Mouse (Mus musculus) spleen, embryonic (tissue): ENCODE results near the gene Abcb8.
"Not testable (repeated sequence)": the region's sequence is repeated elsewhere in the genome, so short reads cannot be mapped to it uniquely, and the experiment has no call there.

ENCODE experiments used
- CTCF ChIA-PET: fragments of 350-600 bp; sonication (Branson Sonifier 250); formaldehyde crosslinking; loops from one replicate; lab custom pipeline; 2022; lab: Charles Lee

Gene Abcb8

GRCm38 (mm10) chr5:24392724-24393123 is 739 bp upstream of the Abcb8 start:
- CTCF ChIA-PET: interaction anchor here (0.6 to 1.6 kb wide), 2 partner anchors 8 to 9 kb away, joined by 3 to 5 read pairs; no protein-coding TSS in a partner anchor

- CTCF ChIA-PET: interaction anchor here (0.6 kb wide), 1 partner anchor 28 kb away, joined by 3 read pairs; no protein-coding TSS in a partner anchor
Observed at GRCm38 (mm10) chr5:24394165-24394894, 867 bp downstream of the Abcb8 start.

DNA sequence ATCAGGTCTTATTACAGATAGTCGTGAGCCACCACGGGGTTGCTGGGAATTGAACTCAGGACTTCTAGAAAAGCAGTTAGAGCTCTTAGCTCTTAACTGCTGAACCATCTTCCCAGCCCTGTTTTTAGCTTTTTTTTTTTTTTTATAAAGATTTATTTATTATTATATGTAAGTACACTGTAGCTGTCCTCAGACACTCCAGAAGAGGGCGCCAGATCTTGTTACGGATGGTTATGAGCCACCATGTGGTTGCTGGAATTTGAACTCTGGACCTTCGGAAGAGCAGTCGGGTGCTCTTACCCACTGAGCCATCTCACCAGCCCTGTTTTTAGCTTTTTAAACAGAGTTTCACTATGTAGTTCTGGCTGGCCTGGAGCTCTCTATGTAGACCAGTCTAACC is 2.8 kb downstream of the Abcb8 start:
- CTCF ChIA-PET: not testable (repeated sequence)

GRCm38 (mm10) chr5:24399686-24400085 is 6.2 kb downstream of the Abcb8 start:
- CTCF ChIA-PET: no interaction called here

GRCm38 (mm10) chr5:24400362-24400761 is 6.9 kb downstream of the Abcb8 start:
- CTCF ChIA-PET: interaction anchor here (0.5 kb wide), 1 partner anchor 107 kb away, joined by 5 read pairs; no protein-coding TSS in a partner anchor

- CTCF ChIA-PET: no interaction called here
Observed at GRCm38 (mm10) chr5:24400911-24401605, 7.6 kb downstream of the Abcb8 start.

DNA sequence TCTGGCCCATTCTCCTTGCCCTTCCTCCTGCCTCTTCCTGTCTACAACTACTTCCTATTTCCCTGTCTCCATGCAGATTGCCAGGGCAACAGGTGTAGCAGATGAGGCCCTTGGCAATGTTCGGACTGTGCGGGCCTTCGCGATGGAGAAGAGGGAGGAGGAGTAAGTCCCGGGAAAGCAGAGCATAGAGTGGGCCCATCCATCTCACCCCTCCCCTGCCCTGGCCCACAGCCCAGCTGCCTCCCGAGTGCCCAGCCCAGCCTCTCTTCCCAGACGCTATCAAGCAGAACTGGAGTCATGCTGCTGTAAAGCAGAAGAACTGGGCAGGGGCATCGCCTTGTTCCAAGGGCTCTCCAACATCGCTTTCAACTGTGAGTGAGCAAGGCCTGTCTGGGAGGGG is 8.5 kb downstream of the Abcb8 start:
- CTCF ChIA-PET: no interaction called here

GRCm38 (mm10) chr5:24404594-24405360 is 11.3 kb downstream of the Abcb8 start:
- CTCF ChIA-PET: no interaction called here

GRCm38 (mm10) chr5:24405389-24405876 is 12.0 kb downstream of the Abcb8 start:
- CTCF ChIA-PET: no interaction called here

- CTCF ChIA-PET: no interaction called here
Observed at GRCm38 (mm10) chr5:24408651-24409050, 15.2 kb downstream of the Abcb8 start.

DNA sequence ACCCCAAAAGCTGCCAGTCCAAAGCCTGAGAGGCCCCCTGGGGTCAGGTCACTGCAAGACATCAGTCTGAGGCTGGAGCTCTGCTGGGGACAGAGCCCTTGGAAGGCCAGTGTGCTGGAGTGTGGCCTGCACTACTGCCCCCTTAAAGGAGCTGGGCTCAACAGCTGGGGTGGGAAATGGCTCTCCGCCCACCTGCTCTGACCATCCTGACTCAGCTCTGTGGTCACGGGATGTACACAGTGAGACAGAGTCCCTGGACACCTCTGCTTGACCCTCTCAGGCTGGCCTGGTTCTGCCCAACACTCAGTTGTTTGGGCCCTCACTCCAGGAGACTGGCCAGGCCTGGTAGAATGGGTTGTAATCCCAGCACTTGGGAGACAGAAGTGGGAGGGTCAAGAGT is 16.0 kb downstream of the Abcb8 start:
- CTCF ChIA-PET: no interaction called here

DNA sequence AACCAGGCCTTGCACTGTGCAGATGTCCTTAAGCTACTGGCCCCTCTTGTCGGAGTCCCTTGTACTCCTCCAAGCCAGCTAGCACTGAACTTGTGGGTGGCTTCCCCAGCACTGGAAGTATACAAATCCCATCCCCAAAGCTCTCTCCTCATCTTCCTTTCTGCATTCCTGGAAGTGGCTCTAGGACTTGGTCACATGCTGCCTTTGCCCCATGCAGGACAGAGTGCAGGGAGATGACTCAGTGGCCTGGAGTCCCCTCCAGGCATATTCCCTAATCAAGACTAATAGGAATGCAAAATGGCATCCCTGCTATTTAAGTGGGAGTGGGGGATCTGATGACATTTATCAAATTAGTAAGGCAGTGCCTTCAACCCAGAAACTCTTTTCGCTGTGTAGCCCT is 18.6 kb downstream of the Abcb8 start:
- CTCF ChIA-PET: no interaction called here

- CTCF ChIA-PET: no interaction called here
Observed at GRCm38 (mm10) chr5:24413042-24413693, 19.7 kb downstream of the Abcb8 start, which contains the start of gene Asic3. Gene Asic3 (plus strand): TSS chr5:24413392.

GRCm38 (mm10) chr5:24413938-24414337 is 20.5 kb downstream of the Abcb8 start:
- CTCF ChIA-PET: interaction anchor here (0.5 kb wide), 1 partner anchor 40 kb away, joined by 3 read pairs; no protein-coding TSS in a partner anchor

DNA sequence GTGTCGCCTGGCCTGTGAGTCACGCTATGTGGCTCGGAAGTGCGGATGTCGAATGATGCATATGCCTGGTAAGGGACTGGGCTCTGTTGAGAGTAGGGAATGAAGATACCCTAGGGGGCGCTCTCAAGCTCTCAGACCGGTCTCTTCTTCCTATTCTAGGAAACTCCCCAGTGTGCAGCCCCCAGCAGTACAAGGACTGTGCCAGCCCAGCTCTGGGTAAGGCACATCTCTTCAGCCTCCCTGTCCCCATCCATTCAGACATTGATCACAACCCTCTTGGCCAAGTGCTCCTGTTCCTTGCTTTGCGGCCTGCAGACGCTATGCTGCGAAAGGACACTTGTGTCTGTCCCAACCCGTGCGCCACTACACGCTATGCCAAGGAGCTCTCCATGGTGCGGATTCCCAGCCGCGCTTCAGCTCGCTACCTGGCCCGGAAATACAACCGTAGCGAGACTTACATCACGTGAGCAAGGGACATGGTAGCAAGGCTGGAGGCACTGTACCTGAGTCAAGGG is 22.8 kb downstream of the Abcb8 start:
- CTCF ChIA-PET: interaction anchor here (0.5 to 1.1 kb wide), 3 partner anchors 9 to 884 kb away, joined by 3 to 12 read pairs (median 3); no protein-coding TSS in a partner anchor

DNA sequence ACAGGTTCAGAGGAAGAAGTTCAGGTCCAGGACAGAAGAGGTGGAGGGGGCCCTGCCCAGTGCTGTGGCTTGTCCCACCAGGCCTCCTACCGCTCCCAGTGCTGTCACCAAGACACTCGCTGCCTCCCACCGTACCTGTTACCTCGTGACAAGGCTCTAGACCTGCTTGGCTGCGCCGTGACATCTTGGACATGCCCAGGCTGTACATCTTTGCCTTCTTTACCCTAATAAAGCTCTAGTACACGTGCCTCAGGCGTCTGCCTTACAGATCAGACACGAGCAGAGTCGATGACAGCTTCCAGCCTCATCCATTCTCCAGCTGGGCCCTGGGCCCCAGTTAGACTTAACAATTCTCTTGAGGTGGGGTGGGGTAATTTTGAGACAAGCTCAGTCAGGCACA is 24.1 kb downstream of the Abcb8 start:
- CTCF ChIA-PET: no interaction called here

DNA sequence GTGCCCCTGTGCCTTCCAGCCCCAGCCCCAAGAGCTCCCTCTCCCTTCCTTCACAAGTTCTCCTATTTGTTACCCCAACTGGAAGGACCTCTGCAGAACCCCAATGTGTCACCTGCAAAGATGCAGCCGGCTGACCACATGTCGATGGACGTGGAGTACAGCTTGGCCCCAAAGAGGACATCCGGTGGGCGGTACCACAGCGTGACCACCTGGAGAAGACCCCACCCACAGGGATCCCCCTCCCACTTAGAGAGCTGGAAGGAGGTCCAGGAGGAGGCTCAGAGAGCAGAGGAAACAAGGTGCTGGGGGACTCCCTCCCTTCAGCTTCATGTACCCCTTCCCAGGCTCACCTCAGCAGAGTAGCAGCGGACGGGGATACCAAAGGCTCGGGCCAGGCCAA is 26.9 kb downstream of the Abcb8 start:
- CTCF ChIA-PET: interaction anchor here (0.8 kb wide), 1 partner anchor 14 kb away, joined by 3 read pairs; no protein-coding TSS in a partner anchor

DNA sequence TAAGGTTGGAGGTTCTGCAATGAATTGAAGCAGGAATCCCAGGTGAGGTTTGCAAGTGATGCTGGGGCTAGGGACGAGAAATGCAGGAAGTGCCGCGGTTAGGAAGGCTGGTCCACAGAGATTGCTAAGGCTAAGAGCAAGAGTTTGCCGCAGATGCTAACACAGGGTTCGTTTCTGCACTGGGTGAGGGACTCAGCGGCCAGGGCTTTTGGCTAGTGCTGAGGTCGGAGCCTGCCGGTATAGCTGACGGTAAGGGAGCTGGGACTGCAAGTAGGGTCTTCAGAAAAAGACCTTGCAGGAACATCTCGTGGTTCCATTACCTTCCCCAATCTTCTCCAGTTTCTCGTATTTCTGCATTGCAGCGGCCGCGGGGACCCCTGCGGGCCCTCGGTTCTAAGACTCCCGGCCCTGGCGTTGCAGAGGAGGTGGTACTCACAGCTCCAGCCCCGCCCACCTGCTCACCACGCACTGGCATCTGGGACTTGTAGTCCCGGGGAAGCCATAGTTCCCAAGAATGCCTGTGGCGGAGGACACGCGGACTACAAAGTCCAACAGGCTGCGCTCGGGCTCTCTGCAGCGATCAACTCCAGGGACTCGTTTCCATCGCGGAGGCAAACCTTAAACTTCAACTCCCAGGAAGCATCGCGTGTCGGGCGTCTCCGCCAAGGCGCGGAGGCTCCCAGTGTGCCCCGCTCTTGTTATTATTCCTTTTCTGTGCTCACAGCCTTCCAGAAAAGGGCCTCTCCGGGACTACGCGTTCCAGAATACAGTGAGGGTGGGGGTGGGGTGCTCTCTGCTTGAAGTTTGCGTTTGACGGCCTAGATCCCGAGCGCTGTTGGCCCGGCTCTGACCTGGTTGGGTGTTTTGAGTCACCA is 29.9 kb downstream of the Abcb8 start, which contains the start of the genes Cdk5 and Slc4a2:
TSS of gene Cdk5 (minus strand) at position 402 of the 875 bp plus-strand sequence.
TSS of gene Slc4a2 (plus strand) at position 709 of the 875 bp plus-strand sequence.
- CTCF ChIA-PET: no interaction called here

- CTCF ChIA-PET: no interaction called here
Observed at GRCm38 (mm10) chr5:24424004-24424781, 30.7 kb downstream of the Abcb8 start.
